Mouse (Mus musculus) hindlimb bud, embryonic 11.5 days (tissue): ENCODE data around the gene Mtg1.

Experiments used
- DNase-seq: peaks from one replicate; pipeline ENCODE4 v3.0.0-alpha.2; 2012; ENCODE audit warnings: low read depth, low spot score; ENCODE audit errors: extremely low spot score

Gene Mtg1

GRCm38 (mm10) chr7:140187721-140188390, 50.5 kb downstream of the Mtg1 start:
- DNase-seq = no peak

GRCm38 (mm10) chr7:140188391-140189328, 51.3 kb downstream of the Mtg1 start:
- DNase-seq = peak; percentile 26

GRCm38 (mm10) chr7:140190435-140190834, 53.1 kb downstream of the Mtg1 start:
- no peak for DNase-seq

- no peak for DNase-seq
Observed at GRCm38 (mm10) chr7:140192445-140192844, 55.1 kb downstream of the Mtg1 start.

GRCm38 (mm10) chr7:140192851-140193250, 55.5 kb downstream of the Mtg1 start:
- no peak for DNase-seq

GRCm38 (mm10) chr7:140194031-140194430, 56.7 kb downstream of the Mtg1 start:
- no peak for DNase-seq

- DNase-seq = no peak
Observed at GRCm38 (mm10) chr7:140196002-140196401, 58.6 kb downstream of the Mtg1 start.
